Mouse (Mus musculus) lung, adult 2 months (tissue): Measurements from ENCODE around the gene Pifo.

Experiments
- CTCF ChIP-seq: fragments of 200-500 bp; IDR thresholded peaks from 2 replicates; pipeline ENCODE4 v1.5.1; 2011; ENCODE audit warnings: mild to moderate bottlenecking, low read length, control low read depth; ENCODE audit not compliant: insufficient read depth
- POLR2A ChIP-seq: fragments of 200-500 bp; IDR thresholded peaks from 2 replicates; pipeline ENCODE4 v1.6.1; 2011; ENCODE audit warnings: low read depth, mild to moderate bottlenecking, control low read depth, low read length, borderline replicate concordance; ENCODE audit errors: extremely low read depth

DNA sequence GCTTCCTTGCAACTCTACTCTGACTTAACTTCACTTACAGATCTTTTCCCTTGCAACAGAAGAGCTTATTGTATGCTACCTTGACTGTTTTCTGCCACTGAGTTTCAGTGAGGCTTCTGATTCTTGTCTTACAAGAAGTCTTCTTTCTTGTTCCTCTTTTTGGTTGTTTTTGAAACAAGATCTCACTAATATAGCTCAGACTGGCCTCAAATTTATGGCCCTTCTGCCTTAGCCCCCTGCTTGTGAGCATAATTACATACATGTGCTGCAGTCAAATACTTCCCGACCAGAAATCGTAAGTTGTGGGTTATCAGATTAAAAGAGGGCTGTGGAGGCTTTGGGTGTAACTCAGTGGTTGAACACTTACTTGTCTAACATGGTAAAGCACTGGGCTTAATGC, 19.7 kb downstream of the Pifo start:
- no peak for TF ChIP-seq POLR2A
- TF ChIP-seq CTCF: no peak
